Mouse (Mus musculus) cerebellum, adult 2 months (tissue): ENCODE measurements around the gene Cd27.

Experiments used
- CTCF ChIP-seq: fragments of 200-500 bp; IDR thresholded peaks from 2 replicates; pipeline ENCODE4 v1.5.1; 2011; ENCODE audit warnings: low read depth, mild to moderate bottlenecking, control low read depth, low read length, moderate library complexity, borderline replicate concordance; ENCODE audit not compliant: insufficient read depth
- POLR2A ChIP-seq: fragments of 200-500 bp; IDR thresholded peaks from 2 replicates; pipeline ENCODE4 v1.6.1; 2011; ENCODE audit warnings: low read length, control low read depth, borderline replicate concordance; ENCODE audit not compliant: insufficient read depth

- TF ChIP-seq CTCF (no peak), POLR2A (no peak)
Measured at GRCm38 (mm10) chr6:125186203-125186602, 50.6 kb downstream of the Cd27 start.
